Mouse (Mus musculus): Measurements from ENCODE around the gene Gm1673. TPM values are rescaled to one million over a fixed set of nuclear protein-coding genes. Genes with fewer than 3 reads are reported as not detected.
A peak's percentile ranks its signal among the peaks of the same experiment; 100 is the strongest.
"Not testable (repeated sequence)": the region's sequence is repeated elsewhere in the genome, so short reads cannot be mapped to it uniquely, and the experiment has no call there.

The Gm1673 gene
- 10 to 100 TPM; 15.3 to 33.8 TPM for total RNA-seq (2021)
- long read RNA-seq, experiment 1, transcript Gm1673-203 (4 exons, 511 nt), result major isoform, 21 of 41 reads
- long read RNA-seq, experiment 1, transcript Gm1673-201 (4 exons, 477 nt), result minor isoform, 14 of 41 reads
- long read RNA-seq, experiment 1, partial matches to known transcripts, result 0 of 41 reads
- long read RNA-seq, experiment 1, other reads (novel, unspliced or antisense), result 2 of 41 reads
- long read RNA-seq, experiment 2, transcript Gm1673-203 (4 exons, 511 nt), result major isoform, 20 of 38 reads
- long read RNA-seq, experiment 2, transcript Gm1673-201 (4 exons, 477 nt), result minor isoform, 13 of 38 reads
- long read RNA-seq, experiment 2, partial matches to known transcripts, result 1 of 38 reads
- long read RNA-seq, experiment 2, other reads (novel, unspliced or antisense), result 1 of 38 reads

GRCm38 (mm10) chr5:33983309-33984121, at the start of gene Gm1673:
TSS of gene Gm1673 (plus strand) at chr5:33983433.
- peak; percentile 91 to 94 for DNase-seq

GRCm38 (mm10) chr5:33934081-33934480, 49.2 kb upstream of the Gm1673 start:
- no peak for DNase-seq

GRCm38 (mm10) chr5:33934877-33935276, 48.4 kb upstream of the Gm1673 start:
- DNase-seq, result no peak

DNA sequence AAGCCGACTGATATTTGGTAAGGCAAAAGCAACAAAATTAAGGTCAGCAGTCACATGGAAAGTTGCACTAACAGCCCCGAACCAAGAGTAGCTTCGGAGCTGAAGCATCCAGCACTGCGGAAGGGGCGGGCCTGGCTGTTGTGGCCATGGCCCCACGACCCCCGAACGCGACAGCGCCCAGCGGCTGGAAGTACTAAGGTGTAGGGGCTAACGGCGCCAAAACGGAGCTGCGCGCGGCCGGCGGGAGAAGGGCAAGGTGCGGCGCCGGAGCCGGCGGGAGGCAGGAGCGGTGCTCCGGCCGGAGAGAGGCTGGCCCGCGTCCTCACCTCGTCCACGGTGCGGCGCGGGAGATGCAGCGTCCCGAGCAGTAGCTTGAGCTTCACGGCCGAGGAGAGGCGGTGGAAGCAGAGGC, 47.5 kb upstream of the Gm1673 start:
- peak; percentile 67 to 73 for DNase-seq

GRCm38 (mm10) chr5:33936120-33936707, 47.0 kb upstream of the Gm1673 start, which contains the start of gene Nelfa:
TSS of gene Nelfa (minus strand) at chr5:33936413.
- DNase-seq, result peak; percentile 99

DNA sequence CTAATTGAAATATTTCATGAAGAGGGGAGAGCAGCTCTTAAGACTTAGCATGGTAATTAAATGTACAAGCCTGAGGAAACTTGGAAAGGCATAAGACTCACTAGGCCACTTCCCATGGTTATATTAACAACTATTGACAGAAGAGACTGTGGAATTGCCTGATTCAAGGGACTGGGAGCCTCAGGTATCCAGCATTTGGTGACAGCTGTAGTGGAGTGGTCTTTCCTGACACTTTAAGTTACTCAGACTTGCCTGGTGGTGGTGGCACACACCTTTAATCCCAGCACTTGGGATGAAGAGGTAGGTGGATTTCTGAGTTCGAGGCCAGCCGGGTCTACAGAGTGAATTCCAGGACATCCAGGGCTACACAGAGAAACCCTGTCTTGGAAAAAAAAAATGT, 46.0 kb upstream of the Gm1673 start:
- no peak for DNase-seq

GRCm38 (mm10) chr5:33938448-33938847, 44.8 kb upstream of the Gm1673 start:
- DNase-seq, result no peak

- DNase-seq, result not testable (repeated sequence)
Observed at GRCm38 (mm10) chr5:33947035-33947434, 36.2 kb upstream of the Gm1673 start.

DNA sequence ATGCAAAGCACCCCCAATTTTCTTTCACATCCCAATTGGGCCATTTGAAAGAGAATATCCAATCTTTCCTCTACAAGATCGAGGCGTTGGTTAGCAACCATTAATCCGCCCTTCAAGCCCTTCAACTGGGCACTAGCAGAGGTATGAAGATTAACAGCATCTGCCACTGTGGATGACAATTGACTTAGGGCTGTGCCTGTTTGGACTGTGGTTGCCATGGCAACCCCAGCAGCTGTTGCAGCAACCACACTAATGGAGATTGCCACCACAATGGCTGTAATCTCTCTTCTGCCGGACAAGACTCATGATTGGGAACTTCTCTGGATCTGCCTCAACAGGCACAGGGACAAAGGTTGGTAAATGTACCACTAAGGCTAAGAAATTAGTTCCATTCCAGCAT, 34.9 kb upstream of the Gm1673 start:
- DNase-seq, result no peak

DNA sequence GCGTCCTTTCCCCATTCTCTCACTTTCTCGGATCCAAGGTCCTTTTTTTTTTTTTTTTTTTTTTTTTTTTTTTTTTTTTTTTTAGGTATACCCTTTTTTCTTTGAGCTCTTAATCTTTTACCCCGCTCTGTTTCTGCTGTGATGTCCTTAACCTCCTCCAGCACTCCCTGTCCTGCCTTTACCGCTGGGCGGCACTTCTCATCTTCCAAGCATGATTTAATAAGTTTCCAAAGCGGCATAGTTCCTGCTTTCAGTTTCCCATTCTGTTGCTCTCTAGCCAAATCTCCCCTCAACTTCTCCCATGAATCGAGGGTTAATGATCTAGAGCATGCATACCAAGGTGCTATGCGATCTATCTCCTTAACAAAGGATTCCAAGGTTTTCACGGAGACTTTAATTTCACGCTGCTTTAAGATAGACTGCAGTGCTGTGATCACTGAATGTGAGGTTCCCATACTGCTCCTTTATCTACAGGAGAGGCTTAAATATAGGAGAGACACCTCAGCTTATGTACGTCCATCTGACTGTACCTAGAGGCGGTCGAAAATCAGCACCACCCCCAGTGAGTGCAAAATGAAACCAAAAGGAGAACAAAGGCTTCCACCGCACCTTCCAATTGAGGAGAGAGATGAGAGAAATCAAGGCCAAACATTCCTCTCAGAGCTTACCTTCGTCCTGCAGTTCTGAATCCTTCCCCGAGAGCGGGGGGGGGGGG, 29.6 kb upstream of the Gm1673 start:
- DNase-seq, result no peak

DNA sequence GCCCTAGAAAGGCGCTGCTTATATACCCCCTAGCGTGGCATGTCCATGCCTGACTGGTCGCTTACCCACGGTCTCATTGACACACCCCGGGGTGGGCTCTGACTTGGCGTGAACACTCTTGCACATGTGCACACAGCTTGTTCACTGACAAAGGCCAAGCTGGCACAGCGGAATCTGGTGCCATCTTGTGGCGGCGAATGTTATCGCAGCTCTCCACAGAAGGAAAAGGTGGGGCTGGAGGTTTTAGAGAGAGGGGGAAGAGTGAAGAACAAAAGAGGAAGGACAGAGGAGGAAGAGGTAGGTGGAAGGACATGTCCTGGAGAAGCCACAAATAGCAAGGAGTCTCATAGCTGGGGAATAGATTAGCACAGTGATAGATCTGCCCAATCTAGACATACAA, 28.9 kb upstream of the Gm1673 start:
- peak; percentile 78 to 79 for DNase-seq

DNA sequence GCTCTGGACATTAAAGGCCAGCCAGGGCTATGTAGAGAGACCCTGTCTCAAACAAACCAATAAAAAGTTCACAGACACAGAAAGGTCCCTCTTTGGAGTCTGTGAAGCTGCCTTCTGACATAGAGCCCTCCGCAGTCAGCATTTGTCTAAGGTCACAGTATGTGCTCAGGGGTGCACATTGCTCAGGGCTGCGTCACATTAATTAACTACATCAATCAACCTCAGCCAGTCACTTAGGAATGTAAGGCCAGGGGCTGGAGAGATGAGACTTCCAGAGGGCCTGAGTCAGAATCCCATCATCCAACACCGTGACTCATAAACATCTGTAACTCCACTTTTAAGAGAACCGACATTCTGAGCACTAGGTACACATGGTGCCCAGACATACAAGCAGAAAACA, 27.4 kb upstream of the Gm1673 start:
- DNase-seq, result peak; percentile 48 to 66

GRCm38 (mm10) chr5:33959382-33959781, 23.9 kb upstream of the Gm1673 start:
- DNase-seq, result peak in 1 of 2 experiments; percentile 34

DNA sequence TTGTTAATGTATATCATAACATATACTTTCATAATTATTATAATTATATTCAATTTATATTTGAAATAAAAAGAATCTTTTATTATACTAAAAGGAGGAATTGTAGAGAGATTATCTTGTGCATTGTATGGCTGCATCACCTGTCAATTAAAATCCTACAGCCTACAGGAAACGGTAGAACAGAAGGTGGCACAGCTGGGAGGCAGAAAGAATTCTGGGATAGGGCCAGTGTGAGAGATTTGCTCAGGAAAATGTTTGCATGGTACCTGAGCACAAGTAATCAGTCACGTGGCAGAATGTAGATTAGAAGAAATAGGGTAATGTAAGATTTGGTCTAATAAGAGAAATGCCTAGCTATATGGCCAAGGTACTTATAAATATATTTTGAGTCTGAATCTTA, 8.5 kb upstream of the Gm1673 start:
- no peak for DNase-seq

GRCm38 (mm10) chr5:33976267-33976666, 7.0 kb upstream of the Gm1673 start:
- DNase-seq, result no peak

DNA sequence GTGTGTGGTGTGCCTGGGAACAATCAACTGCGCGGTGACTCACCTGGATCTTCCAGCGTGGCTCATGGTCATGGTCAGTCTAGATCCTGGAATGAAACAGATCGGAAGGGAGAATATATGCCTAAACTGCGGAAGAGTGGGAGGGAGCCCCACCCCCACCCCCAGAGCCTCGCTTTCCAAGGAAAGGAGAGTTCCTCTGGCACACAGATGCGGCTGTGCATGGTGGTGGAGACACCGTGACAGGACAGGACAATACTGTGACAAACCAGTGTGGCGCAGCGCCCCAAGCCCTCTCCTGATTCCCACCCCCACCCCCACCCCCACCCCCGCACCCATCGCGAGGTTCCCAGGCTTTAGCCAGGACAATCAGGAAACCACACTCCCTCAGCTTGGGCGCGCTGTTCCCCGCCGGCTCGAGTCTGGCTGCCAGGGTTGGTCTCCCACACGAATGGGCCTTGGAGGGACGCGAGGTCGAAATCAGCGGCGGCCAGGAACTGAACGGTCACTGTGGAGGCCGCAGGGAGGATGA, 438 bp upstream of the Gm1673 start:
- DNase-seq, result peak; percentile 35 to 40

DNA sequence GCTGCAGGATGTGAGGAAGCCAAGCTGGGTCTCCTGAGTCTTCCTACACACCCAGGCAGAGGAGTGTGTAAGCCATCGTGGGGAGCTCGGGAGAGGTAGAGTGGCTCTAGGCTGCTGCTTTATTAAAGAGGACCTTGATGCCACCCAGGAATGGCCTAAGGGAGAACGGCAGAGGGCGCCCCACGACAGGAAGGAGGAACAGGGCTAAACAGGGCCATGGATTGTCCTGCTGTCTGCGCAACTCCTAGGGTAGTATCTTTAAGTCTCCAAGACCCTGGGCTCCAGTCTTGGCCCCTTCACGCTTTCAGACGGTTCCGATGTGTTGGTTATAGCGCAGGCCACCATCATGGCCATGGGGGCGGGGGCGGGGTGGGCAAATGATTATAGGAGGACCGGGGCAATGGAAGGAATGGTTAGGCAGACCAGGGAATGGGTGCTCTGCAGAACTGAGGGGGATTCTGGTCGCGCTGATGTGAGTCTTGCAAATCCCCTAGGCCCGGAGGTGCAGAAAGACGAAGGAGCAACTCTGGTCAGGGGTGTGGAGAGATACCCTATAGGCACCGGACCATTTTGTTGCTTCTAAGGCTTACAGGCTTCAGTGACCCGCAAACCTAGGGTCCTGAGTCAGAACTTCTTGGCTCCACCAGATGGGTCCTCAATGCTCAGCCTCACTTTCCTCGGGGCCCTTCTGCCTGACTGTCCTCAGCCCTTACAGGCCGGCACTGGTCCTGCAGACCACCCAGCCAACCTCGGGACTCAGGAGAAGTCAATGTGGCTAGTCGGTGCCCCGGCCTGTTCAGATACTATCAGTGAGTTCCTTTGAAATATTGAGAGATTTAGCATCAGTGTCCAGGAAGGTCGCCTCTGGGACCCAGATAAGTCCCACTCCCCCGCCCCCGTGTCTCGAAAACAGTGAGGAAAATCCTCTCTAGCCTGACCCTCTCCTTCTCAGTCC, 11.7 kb downstream of the Gm1673 start:
- peak; percentile 83 to 88 for DNase-seq

DNA sequence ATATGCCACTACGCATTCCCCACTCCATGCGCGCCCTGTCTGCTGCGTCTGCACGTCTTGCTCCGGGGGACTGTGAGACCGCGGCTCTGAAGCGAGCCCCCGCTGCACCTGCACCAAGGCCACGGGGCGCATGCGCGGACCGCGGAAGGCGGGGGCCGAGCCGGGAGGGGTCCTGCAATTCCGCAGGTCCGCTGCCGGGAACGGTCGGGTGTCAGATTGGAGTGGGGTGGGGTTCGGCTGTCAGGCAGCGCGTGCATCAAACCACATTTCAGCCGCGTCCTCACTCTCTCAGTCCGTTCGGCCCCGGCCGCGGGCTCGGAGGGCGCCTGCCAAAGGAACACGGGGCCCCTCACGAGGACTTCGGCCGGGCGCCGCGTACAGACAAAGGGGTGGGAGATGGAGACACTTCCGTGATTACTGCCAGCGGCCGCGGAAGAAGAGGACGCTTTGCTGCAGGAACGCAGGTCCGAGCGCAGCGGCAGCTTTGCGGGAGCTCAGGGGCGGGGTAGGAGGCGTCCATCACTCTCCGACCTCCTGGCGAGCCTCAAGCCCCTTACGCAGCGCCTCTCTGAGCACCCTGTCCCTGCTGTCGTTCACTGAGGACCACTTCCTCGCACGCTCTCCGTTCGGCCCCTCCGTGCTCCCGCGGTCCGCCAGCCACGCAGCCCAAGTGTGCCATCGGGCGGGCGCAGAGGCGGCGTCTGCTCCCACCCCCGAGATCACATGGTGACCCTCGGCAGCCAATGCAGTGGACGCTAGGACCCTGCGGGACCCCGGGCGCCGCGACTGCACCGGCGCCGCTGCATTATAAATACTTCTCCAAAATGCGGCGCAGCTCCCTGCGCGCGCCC, 12.8 kb downstream of the Gm1673 start, which contains the start of gene Nat8l:
Nat8l (plus strand) TSS at position 142 of the 851 bp plus-strand sequence.
- DNase-seq, result peak; percentile 50 to 75

GRCm38 (mm10) chr5:33996694-33997045, 13.4 kb downstream of the Gm1673 start:
- DNase-seq, result no peak
